Mouse (Mus musculus) heart, postnatal 0 days (tissue): ENCODE measurements at regions not wholly inside any gene's neighbourhood (a gene's known extent, or its start where the extent isn't known, plus 50 kb on each side); places are given as distances from the start of the nearest gene placed in this dataset.

Source experiments
- CTCF ChIP-seq: IDR thresholded peaks from 2 replicates; pipeline ENCODE4 v1.5.1; 2016; ENCODE audit warnings: antibody characterized with exemption, control low read depth, low read depth
- EP300 ChIP-seq: IDR thresholded peaks from 2 replicates; pipeline ENCODE4 v1.6.1; 2016; ENCODE audit warnings: antibody characterized with exemption, low read depth

DNA sequence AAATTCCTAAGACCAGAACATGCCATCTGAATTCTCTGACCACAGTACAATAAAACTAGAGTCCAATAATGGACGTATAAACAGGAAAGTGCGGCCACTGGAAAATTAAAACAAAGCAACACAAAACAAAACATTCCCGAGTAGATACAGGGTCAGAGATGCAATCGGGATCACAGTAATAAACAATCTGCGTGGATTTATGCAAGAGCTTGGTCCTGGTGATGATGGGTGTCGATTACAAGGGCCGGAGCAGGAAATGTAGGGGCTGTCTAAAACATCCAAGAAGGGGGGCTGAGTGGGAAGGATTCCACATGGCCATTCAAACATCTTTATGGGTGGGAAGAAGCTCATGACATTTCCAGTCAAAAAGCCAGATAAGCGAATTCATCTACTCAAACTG lies 78.6 kb downstream of the Ackr3 start:
- TF ChIP-seq CTCF = no peak
- no peak for TF ChIP-seq EP300
